Mouse (Mus musculus) ES-E14 (cell line): ENCODE data around the gene Tspan32. TPM values are rescaled to one million over a fixed set of nuclear protein-coding genes. Genes with fewer than 3 reads are reported as not detected.

Source experiments
- DNase-seq: peaks from one replicate; pipeline ENCODE4 v3.0.0-alpha.2; 2013; ENCODE audit warnings: low read depth, low spot score
- H3K27ac ChIP-seq: 2 replicates; pipeline ENCODE4 v1.5.1; 2012; ENCODE audit warnings: low read depth, mild to moderate bottlenecking, low read length, moderate library complexity, mixed read lengths; ENCODE audit not compliant: poor library complexity, insufficient read depth, severe bottlenecking
- H3K36me3 ChIP-seq: 2 replicates; pipeline ENCODE4 v1.6.1; 2012; ENCODE audit warnings: mild to moderate bottlenecking, low read length, moderate library complexity, mixed read lengths; ENCODE audit not compliant: control insufficient read depth, poor library complexity, insufficient read depth, severe bottlenecking
- H3K4me1 ChIP-seq, 2 experiments: fragments of 150-350 bp in 1 of 2; sonication (generic) in 1 of 2; 2 replicates each; pipeline ENCODE4 v1.6.1; 2012; ENCODE audit warnings: low read length in 2 of 2, mild to moderate bottlenecking in 1 of 2, mixed read lengths in 1 of 2; ENCODE audit not compliant: control insufficient read depth in 2 of 2, insufficient read depth in 2 of 2, poor library complexity in 1 of 2
- H3K4me3 ChIP-seq, 2 experiments: fragments of 150-350 bp in 1 of 2; sonication (generic) in 1 of 2; 2 replicates each; pipeline ENCODE4 v1.5.1; 2012; ENCODE audit warnings: low read length in 2 of 2, low read depth in 1 of 2, mild to moderate bottlenecking in 1 of 2, mixed read lengths in 1 of 2; ENCODE audit not compliant: insufficient read depth in 1 of 2, poor library complexity in 1 of 2, severe bottlenecking in 1 of 2
- H3K9ac ChIP-seq: 2 replicates; pipeline ENCODE4 v1.6.1; 2012; ENCODE audit warnings: low read depth, mild to moderate bottlenecking, low read length, mixed read lengths; ENCODE audit not compliant: poor library complexity, insufficient read depth, severe bottlenecking
- H3K9me3 ChIP-seq: fragments of 150-350 bp; sonication (generic); 2 replicates; pipeline ENCODE4 v1.6.1; 2012; ENCODE audit warnings: low read depth, mild to moderate bottlenecking, low read length; ENCODE audit not compliant: control insufficient read depth, insufficient read depth
- CHD2 ChIP-seq: IDR thresholded peaks from 2 replicates; pipeline ENCODE4 v1.6.1; 2014; ENCODE audit warnings: mild to moderate bottlenecking, low read depth, low read length, inconsistent platforms
- HCFC1 ChIP-seq: IDR thresholded peaks from 2 replicates; pipeline ENCODE4 v1.6.1; 2012; ENCODE audit warnings: low read length, inconsistent platforms, borderline replicate concordance; ENCODE audit not compliant: insufficient read depth
- MAFK ChIP-seq: IDR thresholded peaks from 2 replicates; pipeline ENCODE4 v1.6.1; 2014; ENCODE audit warnings: mild to moderate bottlenecking, low read depth, low read length, inconsistent platforms; ENCODE audit not compliant: insufficient read depth
- ZC3H11A ChIP-seq: IDR thresholded peaks from 2 replicates; pipeline ENCODE4 v1.6.1; 2012; ENCODE audit warnings: low read depth, mild to moderate bottlenecking, inconsistent platforms, low read length, borderline replicate concordance
- ZNF384 ChIP-seq: IDR thresholded peaks from 2 replicates; pipeline ENCODE4 v1.6.1; 2012; ENCODE audit warnings: low read depth, low read length, inconsistent platforms
- in situ Hi-C, 2 experiments: fragments of 600-800 bp; cut with MboI; formaldehyde crosslinking; loops; one replicate each; pipeline ENCODE4 v1.15.1; 2025; ENCODE audit warnings: low sequenced_read_pairs in 2 of 2, inconsistent platforms in 1 of 2; ENCODE audit not compliant: unreplicated experiment in 2 of 2
- total RNA-seq: library from RNA; depleted of rRNA; stranded (reverse); fragments of 300-350 nt; gene quantifications from 2 replicates; pipeline ENCODE4 v1.2.3, GENCODE M21; 2012

Tspan32 gene
- total RNA-seq, 1 experiment = 4.3 TPM

DNA sequence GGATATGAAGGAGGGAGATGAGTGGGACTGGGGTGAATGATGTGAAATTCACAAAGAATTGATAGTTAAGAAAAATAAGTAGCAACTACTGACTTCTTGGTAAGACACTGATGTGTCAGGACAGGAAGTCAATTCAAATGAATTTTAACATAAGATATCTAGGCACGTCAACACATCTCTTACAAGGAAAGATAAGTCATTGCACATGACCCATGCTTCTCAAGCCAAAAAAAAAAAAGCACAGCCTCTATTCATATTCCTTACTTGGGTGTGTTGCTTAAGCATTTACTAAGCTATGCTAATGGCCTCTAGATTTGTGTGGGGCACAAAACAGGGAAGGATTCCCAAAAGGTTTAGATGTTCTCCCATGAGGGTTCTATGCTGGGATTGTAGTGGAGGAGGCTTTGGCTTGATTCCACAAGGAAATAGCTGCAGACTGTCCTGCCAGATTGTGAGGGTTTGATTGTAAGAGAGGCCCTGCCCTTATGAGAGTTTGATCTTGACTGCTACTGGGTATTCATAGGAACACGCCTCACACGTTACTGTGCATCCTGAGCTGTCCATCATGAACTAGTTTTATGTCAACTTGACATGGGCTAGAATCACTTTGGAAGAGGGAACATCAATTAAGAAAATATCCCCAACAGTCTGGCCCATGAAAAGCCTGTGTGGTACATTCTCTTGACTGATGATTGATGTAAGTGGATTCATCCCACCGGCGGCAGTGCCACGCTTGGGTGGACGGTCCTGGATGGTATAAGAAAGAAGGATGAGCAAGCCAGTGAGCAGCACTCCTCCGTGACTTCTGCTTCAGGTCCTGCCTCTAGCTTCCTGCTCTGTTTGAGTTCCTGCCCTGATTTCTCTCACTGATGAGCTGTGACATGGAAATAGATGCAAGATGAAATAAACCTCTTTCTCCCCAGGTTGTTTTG lies 29.9 kb downstream of the Tspan32 start:
- no peak overlapping the region for H3K27ac ChIP-seq
- H3K9ac ChIP-seq = no peak overlapping the region
- H3K4me3 ChIP-seq = no peak overlapping the region
- no peaks in the 10 kb centered on the region for H3K9me3 ChIP-seq
- no peak for TF ChIP-seq MAFK
- TF ChIP-seq HCFC1 = no peak
- TF ChIP-seq CHD2 = no peak
- TF ChIP-seq ZNF384 = no peak
- no peak for TF ChIP-seq ZC3H11A
- in situ Hi-C loops = no loop called here
- no peaks in the 10 kb centered on the region for H3K4me1 ChIP-seq
- H3K36me3 ChIP-seq = no peaks in the 10 kb centered on the region
- no peak for DNase-seq

DNA sequence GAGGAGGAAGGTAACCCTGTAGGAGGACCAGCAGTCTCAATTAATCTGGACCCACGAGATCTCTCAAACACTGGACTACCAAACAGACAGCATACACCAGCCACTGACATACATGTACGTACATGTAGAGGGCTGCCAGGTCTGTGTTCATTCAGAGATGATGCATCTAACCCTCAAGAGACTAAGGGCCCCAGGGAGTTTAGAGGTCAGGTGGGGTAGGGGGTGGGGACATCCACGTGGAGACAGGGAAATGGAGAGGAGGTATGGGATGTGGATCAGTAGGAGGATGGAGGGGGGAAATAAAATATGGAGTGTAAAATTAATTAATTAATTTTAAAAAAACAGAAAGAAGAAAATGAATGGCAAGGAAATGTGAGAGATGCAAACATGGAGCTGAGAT lies 31.9 kb downstream of the Tspan32 start:
- in situ Hi-C loops = no loop called here
- no peaks in the 10 kb centered on the region for H3K9me3 ChIP-seq
- no peak overlapping the region for H3K4me3 ChIP-seq
- no peak overlapping the region for H3K27ac ChIP-seq
- no peak overlapping the region for H3K9ac ChIP-seq
- DNase-seq = no peak
- TF ChIP-seq ZNF384 (no peak), CHD2 (no peak), HCFC1 (no peak)
- H3K36me3 ChIP-seq = no peaks in the 10 kb centered on the region
- no peaks in the 10 kb centered on the region for H3K4me1 ChIP-seq

DNA sequence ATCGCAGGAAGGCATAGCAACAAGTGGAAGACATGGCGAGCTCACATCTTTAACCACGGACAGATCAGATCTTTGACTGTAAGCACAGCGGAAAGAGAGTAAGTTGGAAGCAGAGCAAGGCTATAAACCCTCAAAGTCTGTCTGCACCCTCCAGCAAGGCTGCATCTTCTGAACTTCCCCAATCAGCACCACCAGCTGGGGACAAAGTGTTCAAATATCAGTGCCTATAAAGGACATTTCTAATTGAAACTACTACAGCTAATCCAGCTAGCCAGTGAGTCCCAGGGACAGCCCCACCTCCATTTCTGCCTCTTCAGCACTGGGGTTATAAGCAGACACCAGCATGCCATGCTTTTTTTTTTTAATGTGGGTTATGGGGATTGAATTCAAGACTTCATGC lies 32.5 kb downstream of the Tspan32 start:
- in situ Hi-C loops = no loop called here
- H3K27ac ChIP-seq = no peak overlapping the region
- H3K9me3 ChIP-seq = no peaks in the 10 kb centered on the region
- no peak overlapping the region for H3K4me3 ChIP-seq
- no peak for DNase-seq
- H3K36me3 ChIP-seq = no peaks in the 10 kb centered on the region
- no peak overlapping the region for H3K9ac ChIP-seq
- H3K4me1 ChIP-seq = no peaks in the 10 kb centered on the region
- TF ChIP-seq HCFC1 (no peak), MAFK (no peak), ZNF384 (no peak), ZC3H11A (no peak), CHD2 (no peak)

DNA sequence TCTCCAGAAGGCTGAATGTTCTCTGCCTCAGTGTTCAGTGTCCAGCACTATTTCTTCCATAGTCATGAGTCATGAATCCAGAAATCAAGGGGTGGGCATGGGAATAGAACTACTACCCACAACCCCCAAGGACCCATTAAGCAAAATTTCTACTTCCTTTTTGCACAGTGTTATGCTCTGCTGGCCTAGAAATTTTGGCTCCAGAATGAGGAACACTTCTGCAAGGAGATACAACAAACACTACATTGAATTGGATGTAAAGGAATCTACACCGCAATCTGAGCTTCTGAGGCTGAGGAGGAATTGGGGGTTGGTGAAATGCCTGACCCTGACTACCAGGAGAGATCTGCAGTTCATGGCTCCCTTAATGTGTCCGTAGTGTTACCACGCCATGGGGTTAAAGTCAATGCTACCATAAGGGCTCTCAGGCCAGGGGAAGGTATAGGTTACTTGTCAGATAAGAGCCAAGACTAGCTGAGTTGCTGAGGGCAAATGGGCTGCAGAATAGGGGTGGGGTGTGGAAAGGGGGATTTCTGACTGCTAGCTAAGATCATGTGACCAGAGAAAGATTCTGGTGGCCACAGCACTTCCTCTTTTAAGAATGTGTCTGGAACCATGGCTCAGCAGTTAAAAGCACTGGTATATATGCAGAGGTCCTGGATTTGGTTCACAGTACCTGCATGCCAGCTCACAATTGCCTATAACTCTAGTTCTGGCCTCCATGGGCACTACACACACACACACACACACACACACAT lies 33.5 kb downstream of the Tspan32 start:
- in situ Hi-C loops = no loop called here
- H3K4me1 ChIP-seq = no peaks in the 10 kb centered on the region
- TF ChIP-seq ZNF384 (no peak), MAFK (no peak), ZC3H11A (no peak), HCFC1 (no peak), CHD2 (no peak)
- no peak overlapping the region for H3K9ac ChIP-seq
- H3K9me3 ChIP-seq = no peaks in the 10 kb centered on the region
- no peaks in the 10 kb centered on the region; the same call in 1 of the 2 replicates for H3K36me3 ChIP-seq
- H3K27ac ChIP-seq = no peak overlapping the region
- H3K4me3 ChIP-seq = no peak overlapping the region
- DNase-seq = no peak
